Mouse (Mus musculus) heart, postnatal 0 days (tissue): ENCODE results near the gene Tex2.
A peak's percentile ranks its signal among the peaks of the same experiment; 100 is the strongest.

Experiments used
- CTCF ChIP-seq: IDR thresholded peaks from 2 replicates; pipeline ENCODE4 v1.5.1; 2016; ENCODE audit warnings: antibody characterized with exemption, control low read depth, low read depth
- EP300 ChIP-seq: IDR thresholded peaks from 2 replicates; pipeline ENCODE4 v1.6.1; 2016; ENCODE audit warnings: antibody characterized with exemption, low read depth

DNA sequence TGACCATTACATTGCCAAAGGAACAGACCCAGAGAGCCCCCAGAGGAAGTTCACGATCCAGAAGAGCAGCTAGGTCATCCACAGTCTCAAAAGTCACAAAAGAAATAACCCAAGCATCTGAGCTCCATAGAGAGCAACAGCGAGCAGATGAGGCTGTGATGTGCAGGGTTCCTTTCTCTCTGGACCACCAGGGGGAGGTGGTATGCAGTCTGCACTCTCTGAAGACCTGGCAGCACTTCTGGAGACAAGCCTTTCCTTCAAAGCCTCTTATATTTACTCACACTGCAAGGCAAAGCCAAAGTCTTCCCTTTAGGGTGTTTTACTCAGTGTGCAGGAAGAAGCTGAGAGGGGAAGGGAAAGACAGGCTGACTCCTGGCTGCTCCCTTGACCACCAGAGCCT, 100.1 kb downstream of the Tex2 start:
- TF ChIP-seq CTCF (peak; percentile 74), EP300 (no peak)
